Mouse (Mus musculus): ENCODE measurements around the gene Knop1. TPM values are rescaled to one million over a fixed set of nuclear protein-coding genes. Genes with fewer than 3 reads are reported as not detected.

Gene Knop1
- polyA plus RNA-seq, 1 experiment from 2014 or later = 48.9 TPM

DNA sequence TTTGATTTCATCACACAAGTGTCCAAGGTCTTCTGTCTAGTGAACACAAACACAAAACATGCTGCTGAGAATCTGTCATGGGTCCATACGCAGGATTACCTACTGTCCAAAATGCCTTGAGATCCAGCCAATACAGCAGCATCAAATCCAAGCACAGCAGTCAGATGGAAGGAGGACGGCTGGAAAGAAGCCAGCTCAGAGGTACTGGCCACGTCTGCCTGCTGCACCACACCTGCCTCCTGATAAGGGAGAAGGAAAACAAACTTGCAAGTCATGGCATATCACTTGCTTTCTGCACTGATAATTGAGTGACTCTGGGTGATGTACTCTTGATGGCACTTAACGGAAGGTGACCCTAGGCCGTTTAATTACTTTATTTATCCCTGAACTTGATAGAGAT is 10.9 kb downstream of the Knop1 start:
- Histone ChIP-seq H3K4me2 (no peak overlapping the region), H3K9me3 (replicated peaks) (no peaks in the 10 kb centered on the region), H3K4me1 (replicated peaks) (peaks cover 36% of the 10 kb centered on the region), H3K27ac (no peak overlapping the region), H3K4me3 (no peak overlapping the region), H3K9ac (no peak overlapping the region), H3K36me3 (peaks cover 57% of the 10 kb centered on the region), H3K27me3 (no peaks in the 10 kb centered on the region)
- 52% methylated on average over 5 of the region's 5 CpGs for WGBS
- no peak for ATAC-seq (replicated peaks; ENCODE audit: insufficient number of reproducible peaks, insufficient read depth, low FRiP score, low read depth)

- 68% methylated on average over 4 of the region's 4 CpGs for WGBS
- H3K9me3 ChIP-seq (replicated peaks) = no peaks in the 10 kb centered on the region
- H3K36me3 ChIP-seq = peaks cover 62% of the 10 kb centered on the region
- no peak overlapping the region for H3K27ac ChIP-seq
- no peak overlapping the region for H3K4me2 ChIP-seq
- no peak overlapping the region for H3K9ac ChIP-seq
- H3K4me1 ChIP-seq (replicated peaks) = peaks cover 16% of the 10 kb centered on the region
- H3K4me3 ChIP-seq = no peak overlapping the region
- H3K27me3 ChIP-seq = no peaks in the 10 kb centered on the region
- ATAC-seq (replicated peaks; ENCODE audit: insufficient number of reproducible peaks, insufficient read depth, low FRiP score, low read depth) = no peak
Observed at GRCm38 (mm10) chr7:118842938-118843337, 13.1 kb downstream of the Knop1 start.

DNA sequence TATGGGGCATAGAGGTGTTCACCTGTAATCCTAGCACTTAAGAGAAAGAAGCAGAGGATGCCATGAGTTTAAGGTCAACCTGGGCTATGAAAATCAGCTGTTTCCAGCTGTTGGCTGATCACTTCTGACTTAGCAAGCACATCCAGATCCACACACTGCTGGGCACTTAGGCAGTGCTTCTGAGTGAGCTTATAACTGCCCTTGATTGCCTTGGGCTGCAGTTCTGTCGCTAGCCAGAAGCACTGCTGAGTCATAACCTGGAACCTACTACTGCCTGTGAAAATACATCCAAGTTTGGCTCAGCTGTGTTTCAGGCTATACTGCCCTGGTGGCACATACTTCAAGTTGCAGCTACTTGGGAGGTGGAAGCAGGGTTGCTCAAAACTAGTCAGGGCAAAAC is 14.3 kb downstream of the Knop1 start:
- Histone ChIP-seq H3K27me3 (no peaks in the 10 kb centered on the region), H3K36me3 (peaks cover 65% of the 10 kb centered on the region), H3K27ac (peak overlapping the region; percentile 62), H3K4me1 (replicated peaks) (peaks cover 16% of the 10 kb centered on the region), H3K4me3 (no peak overlapping the region), H3K9me3 (replicated peaks) (no peaks in the 10 kb centered on the region), H3K9ac (no peak overlapping the region), H3K4me2 (no peak overlapping the region)
- no peak for ATAC-seq (replicated peaks; ENCODE audit: insufficient number of reproducible peaks, insufficient read depth, low FRiP score, low read depth)
- WGBS = 35% methylated on average over 1 of the region's 1 CpGs

GRCm38 (mm10) chr7:118841030-118841745 is 14.9 kb downstream of the Knop1 start:
- Histone ChIP-seq H3K27ac (peak overlapping the region; percentile 62), H3K4me2 (no peak overlapping the region), H3K4me3 (no peak overlapping the region), H3K9ac (no peak overlapping the region), H3K27me3 (no peaks in the 10 kb centered on the region), H3K9me3 (replicated peaks) (no peaks in the 10 kb centered on the region), H3K36me3 (peaks cover 63% of the 10 kb centered on the region), H3K4me1 (replicated peaks) (peaks cover 16% of the 10 kb centered on the region)
- no peak for ATAC-seq (replicated peaks; ENCODE audit: insufficient number of reproducible peaks, insufficient read depth, low FRiP score, low read depth)
- WGBS = 52% methylated on average over 8 of the region's 8 CpGs

GRCm38 (mm10) chr7:118837901-118838300 is 18.2 kb downstream of the Knop1 start:
- Histone ChIP-seq H3K27ac (no peak overlapping the region), H3K9me3 (replicated peaks) (no peaks in the 10 kb centered on the region), H3K9ac (no peak overlapping the region), H3K27me3 (no peaks in the 10 kb centered on the region), H3K36me3 (peaks cover 54% of the 10 kb centered on the region), H3K4me3 (no peak overlapping the region), H3K4me1 (replicated peaks) (peaks cover 16% of the 10 kb centered on the region), H3K4me2 (no peak overlapping the region)
- WGBS = 72% methylated on average over 5 of the region's 5 CpGs
- ATAC-seq (replicated peaks; ENCODE audit: insufficient number of reproducible peaks, insufficient read depth, low FRiP score, low read depth) = no peak

DNA sequence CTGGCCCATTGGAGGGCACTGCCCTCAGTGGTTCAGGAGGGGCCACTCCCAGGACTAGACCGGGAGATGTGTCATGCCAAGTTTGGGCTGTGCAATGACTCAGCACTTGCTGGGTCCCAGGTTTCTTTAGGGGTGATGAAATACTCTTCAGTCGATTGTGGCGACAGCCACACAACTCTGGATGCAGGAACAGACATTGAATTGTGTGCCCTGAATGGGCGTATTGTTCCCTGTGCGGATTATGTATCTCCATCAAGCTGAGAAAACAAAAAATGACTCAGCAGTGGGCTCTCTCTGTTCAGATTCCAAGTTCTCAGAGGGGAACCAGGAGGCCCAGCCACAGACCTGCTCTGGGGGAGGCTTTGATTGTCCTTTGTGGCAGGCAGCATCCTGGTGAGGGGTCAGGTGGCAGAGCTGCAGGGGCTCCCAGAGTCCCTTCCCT is 28.1 kb downstream of the Knop1 start:
- Histone ChIP-seq H3K4me3 (no peak overlapping the region), H3K36me3 (peaks cover 9% of the 10 kb centered on the region), H3K4me1 (replicated peaks) (no peaks in the 10 kb centered on the region), H3K27me3 (no peaks in the 10 kb centered on the region), H3K27ac (no peak overlapping the region), H3K9me3 (replicated peaks) (no peaks in the 10 kb centered on the region), H3K4me2 (no peak overlapping the region), H3K9ac (no peak overlapping the region)
- WGBS = 67% methylated on average over 5 of the region's 5 CpGs
- no peak; the same call in 1 of the 2 replicates for ATAC-seq (replicated peaks; ENCODE audit: insufficient number of reproducible peaks, insufficient read depth, low FRiP score, low read depth)

DNA sequence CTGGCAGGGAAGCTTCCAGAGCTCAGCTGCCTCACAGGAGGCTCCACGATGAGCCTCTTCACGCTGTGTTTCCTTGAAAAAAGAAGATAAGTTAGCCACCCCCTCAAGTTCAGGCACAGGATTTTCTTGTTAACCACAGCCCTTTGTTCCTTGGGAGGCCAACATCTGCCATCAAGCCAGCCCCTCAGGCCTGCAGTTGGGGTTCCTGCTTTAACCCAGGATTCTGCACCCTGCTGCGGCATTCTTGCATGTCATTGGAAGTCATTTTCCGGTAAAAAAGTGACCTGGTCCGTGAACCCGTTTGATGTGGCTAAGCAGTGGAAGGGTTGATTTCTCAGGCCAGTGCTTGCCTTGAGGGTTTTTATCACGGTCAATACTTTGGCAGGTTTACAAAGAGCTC is 31.6 kb downstream of the Knop1 start:
- WGBS = 70% methylated on average over 7 of the region's 7 CpGs
- no peak overlapping the region for H3K4me3 ChIP-seq

GRCm38 (mm10) chr7:118821887-118822556 is 34.0 kb downstream of the Knop1 start:
- H3K27ac ChIP-seq = no peak overlapping the region
- no peak overlapping the region for H3K4me2 ChIP-seq
- no peaks in the 10 kb centered on the region for H3K27me3 ChIP-seq
- H3K4me3 ChIP-seq = no peak overlapping the region
- 81% methylated on average over 12 of the region's 12 CpGs for WGBS
- H3K9ac ChIP-seq = no peak overlapping the region
- no peak for ATAC-seq (replicated peaks; ENCODE audit: insufficient number of reproducible peaks, insufficient read depth, low FRiP score, low read depth)
- peaks cover 7% of the 10 kb centered on the region for H3K36me3 ChIP-seq
- peaks cover 9% of the 10 kb centered on the region for H3K4me1 ChIP-seq (replicated peaks)
- no peaks in the 10 kb centered on the region for H3K9me3 ChIP-seq (replicated peaks)

More for the DNA sequence above, 31.6 kb downstream of the Knop1 start:
- H3K9ac ChIP-seq = no peak overlapping the region
- no peaks in the 10 kb centered on the region for H3K27me3 ChIP-seq
- peaks cover 9% of the 10 kb centered on the region for H3K4me1 ChIP-seq (replicated peaks)
- peaks cover 9% of the 10 kb centered on the region for H3K36me3 ChIP-seq
- H3K9me3 ChIP-seq (replicated peaks) = no peaks in the 10 kb centered on the region
- no peak overlapping the region for H3K27ac ChIP-seq
- H3K4me2 ChIP-seq = no peak overlapping the region
- ATAC-seq (replicated peaks; ENCODE audit: insufficient number of reproducible peaks, insufficient read depth, low FRiP score, low read depth) = no peak

DNA sequence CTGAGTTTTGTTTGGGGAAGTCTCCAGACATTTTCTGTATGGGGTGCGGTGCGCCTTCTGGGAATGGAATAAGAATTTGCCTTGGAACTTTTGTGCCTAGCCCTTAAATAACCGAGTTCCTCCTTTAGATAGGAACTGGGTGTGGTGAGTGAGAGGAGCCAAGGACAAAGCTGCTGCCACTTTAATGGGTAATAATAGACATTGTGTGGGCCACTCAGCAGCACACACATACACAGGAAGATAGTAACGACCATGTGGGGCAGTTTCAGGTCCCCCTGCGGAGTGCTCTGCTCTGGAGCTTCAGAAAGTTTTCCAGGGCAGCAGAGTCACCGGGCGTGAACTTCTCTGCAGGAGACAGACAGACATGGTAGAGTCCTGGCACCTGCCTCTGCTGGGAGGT is 34.7 kb downstream of the Knop1 start:
- ATAC-seq (replicated peaks; ENCODE audit: insufficient number of reproducible peaks, insufficient read depth, low FRiP score, low read depth) = no peak
- H3K27me3 ChIP-seq = no peaks in the 10 kb centered on the region
- no peak overlapping the region for H3K4me3 ChIP-seq
- H3K9ac ChIP-seq = no peak overlapping the region
- peaks cover 9% of the 10 kb centered on the region for H3K4me1 ChIP-seq (replicated peaks)
- H3K9me3 ChIP-seq (replicated peaks) = no peaks in the 10 kb centered on the region
- peak overlapping the region; percentile 37 for H3K27ac ChIP-seq
- 47% methylated on average over 7 of the region's 7 CpGs for WGBS
- peaks cover 4% of the 10 kb centered on the region for H3K36me3 ChIP-seq
- no peak overlapping the region for H3K4me2 ChIP-seq

- Histone ChIP-seq H3K4me1 (replicated peaks) (peaks cover 9% of the 10 kb centered on the region), H3K9me3 (replicated peaks) (no peaks in the 10 kb centered on the region), H3K9ac (no peak overlapping the region), H3K27me3 (no peaks in the 10 kb centered on the region), H3K4me3 (no peak overlapping the region), H3K4me2 (no peak overlapping the region), H3K36me3 (0 out of 2 replicates have a peak, but pooled peaks cover 8% of the 10 kb centered on the region), H3K27ac (no peak overlapping the region)
- 80% methylated on average over 1 of the region's 1 CpGs for WGBS
- ATAC-seq (replicated peaks; ENCODE audit: insufficient number of reproducible peaks, insufficient read depth, low FRiP score, low read depth) = no peak
Observed at GRCm38 (mm10) chr7:118819666-118820065, 36.4 kb downstream of the Knop1 start.

DNA sequence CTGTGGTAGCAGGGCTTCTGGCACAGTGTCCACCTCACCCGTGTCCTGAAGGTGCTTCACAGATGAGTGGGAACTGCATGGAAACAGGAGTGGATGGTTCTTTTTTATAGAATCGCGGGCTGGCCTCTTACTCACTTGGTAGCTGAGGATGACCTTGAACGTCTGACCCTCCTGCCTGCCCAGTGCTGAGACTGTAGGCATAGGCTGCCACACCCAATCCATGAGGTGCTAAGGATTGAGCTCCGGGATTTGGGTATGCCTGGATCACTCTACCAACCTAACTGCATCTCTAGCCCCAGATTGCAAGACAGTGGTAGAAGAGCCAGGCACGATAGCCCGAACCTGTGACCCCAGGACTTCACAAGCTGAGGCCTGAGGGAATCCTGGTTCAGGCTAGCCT is 38.3 kb downstream of the Knop1 start:
- no peak overlapping the region for H3K4me2 ChIP-seq
- ATAC-seq (replicated peaks; ENCODE audit: insufficient number of reproducible peaks, insufficient read depth, low FRiP score, low read depth) = no peak
- WGBS = 86% methylated on average over 7 of the region's 7 CpGs
- H3K27me3 ChIP-seq = no peaks in the 10 kb centered on the region
- no peak overlapping the region for H3K9ac ChIP-seq
- peaks cover 9% of the 10 kb centered on the region for H3K4me1 ChIP-seq (replicated peaks)
- H3K4me3 ChIP-seq = no peak overlapping the region
- no peak overlapping the region for H3K27ac ChIP-seq
- H3K9me3 ChIP-seq (replicated peaks) = no peaks in the 10 kb centered on the region
- peaks cover 8% of the 10 kb centered on the region; the same call in 1 of the 2 replicates for H3K36me3 ChIP-seq

All from heart, embryonic 15.5 days (tissue).